Mouse (Mus musculus) lung, adult 10 weeks (tissue): Measurements from ENCODE around the gene Htr3a. TPM values are rescaled to one million over a fixed set of nuclear protein-coding genes. Genes with fewer than 3 reads are reported as not detected.

Experiments used
- polyA plus RNA-seq: library from polyadenylated mRNA; stranded (reverse); fragments of 350-450 nt; fragmentation: Illumina TruSeq; extraction: RNeasy Lipid Tissue Mini Kit (QIAGEN cat#74804); gene quantifications from one replicate; pipeline ENCODE4 v1.2.3, GENCODE M21; 2014; ENCODE audit warnings: low read depth, low replicate concordance; ENCODE audit not compliant: insufficient read depth

Gene Htr3a
- 0.11 TPM for polyA plus RNA-seq

GRCm38 (mm10) chr9:48910885-48911537, at the start of gene Htr3a:
TSS of gene Htr3a (minus strand) at chr9:48911099.

Other genes starting within 250 kb of the Htr3a start
- gene Zbtb16, start 74.9 kb downstream of the Htr3a start, polyA plus RNA-seq: 9.2 TPM
- gene Htr3b, start 53.9 kb upstream of the Htr3a start, polyA plus RNA-seq: not detected
- gene Usp28, start 74.3 kb upstream of the Htr3a start, polyA plus RNA-seq: 5.0 TPM
- 16.4 TPM for gene Zw10, start 144.5 kb upstream of the Htr3a start, polyA plus RNA-seq
- 0.51 TPM for gene Tmprss5, start 170.2 kb upstream of the Htr3a start, polyA plus RNA-seq